Mouse (Mus musculus) limb, embryonic 14.5 days (tissue): ENCODE data around the gene Sdccag8. TPM values are rescaled to one million over a fixed set of nuclear protein-coding genes. Genes with fewer than 3 reads are reported as not detected.

Experiments
- ATAC-seq: fragments of 200-750 bp; cut with Nextera tagmentation; 2 replicates; pipeline ENCODE4 v1.8.0; 2017; ENCODE audit warnings: low read depth, moderate number of reproducible peaks, moderate TSS enrichment; ENCODE audit not compliant: low FRiP score
- DNase-seq: peaks from one replicate; pipeline ENCODE4 v3.0.0-alpha.2; 2015; ENCODE audit warnings: low spot score
- H3K27ac ChIP-seq: fragments of 300-500 bp; sonication (generic); replicated peaks from 2 replicates; pipeline ENCODE4 v1.5.1; 2014; ENCODE audit warnings: low read depth, mild to moderate bottlenecking, low read length, moderate library complexity, mixed read lengths
- H3K27me3 ChIP-seq: fragments of 300-500 bp; sonication (generic); 2 replicates; pipeline ENCODE4 v1.6.1; 2014; ENCODE audit warnings: low read length, mixed read lengths; ENCODE audit not compliant: control insufficient read depth, insufficient read depth
- H3K36me3 ChIP-seq: fragments of 300-500 bp; sonication (generic); 2 replicates; pipeline ENCODE4 v1.6.1; 2014; ENCODE audit warnings: mild to moderate bottlenecking, low read length, moderate library complexity, mixed read lengths; ENCODE audit not compliant: control insufficient read depth, insufficient read depth
- H3K4me1 ChIP-seq: fragments of 300-500 bp; sonication (generic); 2 replicates; pipeline ENCODE4 v1.6.1; 2014; ENCODE audit warnings: antibody characterized with exemption, low read length, mixed read lengths; ENCODE audit not compliant: control insufficient read depth, insufficient read depth
- H3K4me2 ChIP-seq: fragments of 300-500 bp; sonication (generic); replicated peaks from 2 replicates; pipeline ENCODE4 v1.6.1; 2014; ENCODE audit warnings: low read depth, mild to moderate bottlenecking, low read length, moderate library complexity; ENCODE audit not compliant: severe bottlenecking
- H3K4me3 ChIP-seq: fragments of 300-500 bp; sonication (generic); replicated peaks from 2 replicates; pipeline ENCODE4 v1.5.1; 2014; ENCODE audit warnings: low read length
- H3K9ac ChIP-seq: fragments of 300-500 bp; sonication (generic); 2 replicates; pipeline ENCODE4 v1.6.1; 2014; ENCODE audit warnings: mild to moderate bottlenecking, low read depth, low read length, moderate library complexity; ENCODE audit not compliant: severe bottlenecking
- H3K9me3 ChIP-seq: fragments of 300-500 bp; sonication (generic); 2 replicates; pipeline ENCODE4 v1.6.1; 2016; ENCODE audit warnings: low read length; ENCODE audit not compliant: control insufficient read depth
- POLR2A ChIP-seq: fragments of 200-500 bp; IDR thresholded peaks from 2 replicates; pipeline ENCODE4 v1.8.0; 2012; ENCODE audit warnings: inconsistent platforms, mild to moderate bottlenecking, moderate library complexity, borderline replicate concordance; ENCODE audit not compliant: insufficient read depth, insufficient read length; ENCODE audit errors: extremely low read depth
- WGBS: fragments of 180-500 bp; shearing (Covaris S2); extraction: QIAGEN DNeasy Blood & Tissue Kit; methylation state at CpG from one replicate; pipeline ENCODE4 v1.1.7; 2014; 5-methylcytosine and 5-hydroxymethylcytosine counted together
- polyA plus RNA-seq, 2 experiments: library from polyadenylated mRNA; depleted of rRNA in 1 of 2; stranded (reverse) in 1 of 2; unstranded in 1 of 2; fragments of >200 nt; fragmentation: Nextera tagmentation in 1 of 2; extraction: Ambion mirVana in 1 of 2; gene quantifications; 2 replicates each; pipeline versions ENCODE4 v1.2.1 to v1.2.3; 2012 to 2014

Sdccag8 gene
- polyA plus RNA-seq, 2 experiments: 8.5 to 15.8 TPM

- DNase-seq: no peak
These were observed 188.5 kb downstream of the Sdccag8 start for GRCm38 (mm10) chr1:177002951-177003350.

GRCm38 (mm10) chr1:177004041-177004741 lies 189.7 kb downstream of the Sdccag8 start:
- WGBS: 80% methylated on average over 4 of the region's 4 CpGs
- Histone ChIP-seq H3K9ac (no peak overlapping the region), H3K4me1 (peaks cover 4% of the 10 kb centered on the region; the same call in 1 of the 2 replicates), H3K27me3 (no peaks in the 10 kb centered on the region), H3K4me2 (no peak overlapping the region), H3K27ac (no peak overlapping the region), H3K4me3 (no peak overlapping the region), H3K36me3 (no peaks in the 10 kb centered on the region; the same call in 1 of the 2 replicates), H3K9me3 (no peaks in the 10 kb centered on the region)
- TF ChIP-seq POLR2A: no peak
- ATAC-seq: no peak
- DNase-seq: no peak

More at GRCm38 (mm10) chr1:177002951-177003350, 188.5 kb downstream of the Sdccag8 start:
- no peak for ATAC-seq
- Histone ChIP-seq H3K36me3 (no peaks in the 10 kb centered on the region; the same call in 1 of the 2 replicates), H3K27me3 (no peaks in the 10 kb centered on the region), H3K9ac (no peak overlapping the region), H3K4me1 (peaks cover 5% of the 10 kb centered on the region), H3K27ac (no peak overlapping the region), H3K4me3 (no peak overlapping the region), H3K4me2 (no peak overlapping the region), H3K9me3 (no peaks in the 10 kb centered on the region)
- no peak for TF ChIP-seq POLR2A
- WGBS: 52% methylated on average over 6 of the region's 6 CpGs

DNA sequence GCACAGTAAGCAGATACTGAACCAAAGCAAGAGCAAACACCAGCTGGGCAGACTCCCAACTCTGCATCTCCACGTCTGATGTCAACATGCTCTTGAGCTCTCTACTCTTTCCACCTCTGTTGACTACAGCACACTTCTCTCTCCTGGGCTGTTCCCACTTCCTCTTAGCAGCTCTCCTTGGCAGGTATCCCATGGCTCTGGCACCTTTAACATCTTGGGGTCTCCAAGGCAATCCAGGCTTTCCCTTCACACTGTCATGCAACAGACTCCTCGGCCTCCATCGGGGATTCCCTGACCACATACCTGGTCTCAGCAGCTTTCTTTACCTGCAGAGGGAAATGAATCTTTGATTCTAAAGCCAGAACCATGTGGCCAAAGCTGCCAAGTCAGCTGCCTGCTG lies 192.9 kb downstream of the Sdccag8 start:
- Histone ChIP-seq H3K9me3 (no peaks in the 10 kb centered on the region), H3K4me3 (no peak overlapping the region), H3K4me2 (no peak overlapping the region), H3K27ac (no peak overlapping the region), H3K9ac (no peak overlapping the region), H3K4me1 (0 out of 2 replicates have a peak, but pooled peaks cover 2% of the 10 kb centered on the region), H3K36me3 (no peaks in the 10 kb centered on the region; the same call in 1 of the 2 replicates), H3K27me3 (no peaks in the 10 kb centered on the region)
- WGBS: 79% methylated on average over 3 of the region's 3 CpGs
- no peak for DNase-seq
- no peak for TF ChIP-seq POLR2A
- ATAC-seq: no peak

- TF ChIP-seq POLR2A: no peak
- Histone ChIP-seq H3K27me3 (no peaks in the 10 kb centered on the region), H3K4me1 (0 out of 2 replicates have a peak, but pooled peaks cover 2% of the 10 kb centered on the region), H3K4me3 (no peak overlapping the region), H3K9ac (no peak overlapping the region), H3K4me2 (no peak overlapping the region), H3K9me3 (no peaks in the 10 kb centered on the region), H3K36me3 (no peaks in the 10 kb centered on the region; the same call in 1 of the 2 replicates), H3K27ac (no peak overlapping the region)
- ATAC-seq (no peak; the same call in 1 of the 2 replicates), DNase-seq (no peak)
- WGBS: 25% methylated on average over 1 of the region's 1 CpGs
These were observed 194.3 kb downstream of the Sdccag8 start for GRCm38 (mm10) chr1:177008777-177009176.

- no peak for TF ChIP-seq POLR2A
- 52% methylated on average over 3 of the region's 3 CpGs for WGBS
These were observed 195.6 kb downstream of the Sdccag8 start for GRCm38 (mm10) chr1:177010041-177010440.

More at GRCm38 (mm10) chr1:177010041-177010440, 195.6 kb downstream of the Sdccag8 start:
- Histone ChIP-seq H3K9ac (no peak overlapping the region), H3K4me1 (0 out of 2 replicates have a peak, but pooled peaks cover 2% of the 10 kb centered on the region), H3K27ac (no peak overlapping the region), H3K9me3 (no peaks in the 10 kb centered on the region), H3K4me2 (no peak overlapping the region), H3K27me3 (no peaks in the 10 kb centered on the region), H3K4me3 (no peak overlapping the region), H3K36me3 (no peaks in the 10 kb centered on the region; the same call in 1 of the 2 replicates)
- ATAC-seq: no peak
- DNase-seq: no peak
